In genomic region chr19:23757961-23758553, GRCm38 (mm10) we compare ENCODE assay signal across 8 mouse cellular contexts. TPM values are rescaled to one million over a fixed set of nuclear protein-coding genes. Genes with fewer than 3 reads are reported as not detected.
DNase-seq lines count a peak whose midpoint lies in the region; ATAC-seq and TF ChIP-seq lines count a peak whose summit lies in the region.

No protein-coding gene starts in this region.

- peak; percentile 87 for DNase-seq in CD4-positive helper T cell, adult 2 months (ENCODE audit: low read depth, low spot score)
- DNase-seq in brain, embryonic 14.5 days (ENCODE audit: low read depth): peak; percentile 98
- DNase-seq in liver, adult 2 months (ENCODE audit: extremely low read depth, low read depth, low spot score): peak; percentile 62

- peak overlapping the region; percentile 64 for H3K4me3 ChIP-seq in erythroblast, embryonic 14.5 days (replicated peaks)
- H3K4me3 ChIP-seq in heart, embryonic 11.5 days (ENCODE audit: low read depth, low read length): peak overlapping the region; percentile 80
- peak overlapping the region; percentile 76 for H3K4me3 ChIP-seq in kidney, embryonic 16.5 days (ENCODE audit: low read length)
- peak overlapping the region; percentile 81 for H3K4me3 ChIP-seq in liver, adult 2 months (ENCODE audit: insufficient read depth, low read depth, low read length)
- peak overlapping the region; percentile 34 for H3K4me3 ChIP-seq in myocyte
- H3K4me3 ChIP-seq in stomach, embryonic 15.5 days (replicated peaks): peak overlapping the region; percentile 72

- no peaks in the 10 kb centered on the region for H3K79me2 ChIP-seq in liver, adult 2 months (ENCODE audit: control insufficient read depth, insufficient read depth, low read length)
- H3K79me2 ChIP-seq in myocyte (ENCODE audit: control insufficient read depth, insufficient read depth): no peaks in the 10 kb centered on the region

- 1% methylated on average over 39 of the region's 40 CpGs for WGBS in heart, embryonic 11.5 days (ENCODE audit: insufficient replicate concordance)
- under 1% methylated on average over 40 of the region's 40 CpGs for WGBS in kidney, embryonic 16.5 days
- 2% methylated on average over 40 of the region's 40 CpGs for WGBS in liver, adult 2 months
- WGBS in stomach, embryonic 15.5 days: under 1% methylated on average over 40 of the region's 40 CpGs

- no peaks in the 10 kb centered on the region for H3K36me3 ChIP-seq in erythroblast, embryonic 14.5 days (ENCODE audit: control insufficient read depth)
- H3K36me3 ChIP-seq in heart, embryonic 11.5 days (ENCODE audit: control insufficient read depth, insufficient read depth, low read length): no peaks in the 10 kb centered on the region
- no peaks in the 10 kb centered on the region for H3K36me3 ChIP-seq in kidney, embryonic 16.5 days (ENCODE audit: insufficient read depth, low read length)
- H3K36me3 ChIP-seq in liver, adult 2 months (ENCODE audit: control insufficient read depth, insufficient read depth, low read length): no peaks in the 10 kb centered on the region
- H3K36me3 ChIP-seq in myocyte (ENCODE audit: control insufficient read depth, insufficient read depth): no peaks in the 10 kb centered on the region
- no peaks in the 10 kb centered on the region for H3K36me3 ChIP-seq in stomach, embryonic 15.5 days

- H3K9me3 ChIP-seq in erythroblast, embryonic 14.5 days (ENCODE audit: control insufficient read depth, low read length): peaks cover 2% of the 10 kb centered on the region; the same call in 1 of the 2 replicates
- no peaks in the 10 kb centered on the region for H3K9me3 ChIP-seq in heart, embryonic 11.5 days (replicated peaks; ENCODE audit: control insufficient read depth, low read length)
- H3K9me3 ChIP-seq in kidney, embryonic 16.5 days (ENCODE audit: low read length): no peaks in the 10 kb centered on the region
- no peaks in the 10 kb centered on the region for H3K9me3 ChIP-seq in stomach, embryonic 15.5 days

- no peak for TF ChIP-seq POLR2A in brain, embryonic 14.5 days (IDR thresholded peaks at IDR 0.05; ENCODE audit: borderline replicate concordance, extremely low read depth, insufficient read depth, insufficient read length, poor library complexity, severe bottlenecking)
- no peak for TF ChIP-seq POLR2A in liver, adult 2 months (IDR thresholded peaks at IDR 0.05; ENCODE audit: extremely low read depth, insufficient read depth, low read length)
- no peak for TF ChIP-seq POLR2A in myocyte (IDR thresholded peaks at IDR 0.05; ENCODE audit: insufficient read length, low read depth)

- ATAC-seq in heart, embryonic 11.5 days (replicated peaks; ENCODE audit: insufficient number of reproducible peaks, low FRiP score, low TSS enrichment): peak; percentile 71
- peak; percentile 82 for ATAC-seq in kidney, embryonic 16.5 days (ENCODE audit: low FRiP score, low TSS enrichment)
- peak; percentile 79 for ATAC-seq in stomach, embryonic 15.5 days (ENCODE audit: insufficient read depth, low FRiP score, low read depth)

- peaks cover 11% of the 10 kb centered on the region for H3K4me1 ChIP-seq in erythroblast, embryonic 14.5 days (ENCODE audit: control insufficient read depth)
- H3K4me1 ChIP-seq in heart, embryonic 11.5 days (ENCODE audit: control insufficient read depth, insufficient read depth, low read length): no peaks in the 10 kb centered on the region
- H3K4me1 ChIP-seq in kidney, embryonic 16.5 days (ENCODE audit: insufficient read depth, low read length): peaks cover 9% of the 10 kb centered on the region; the same call in 1 of the 2 replicates
- H3K4me1 ChIP-seq in liver, adult 2 months (ENCODE audit: control insufficient read depth, insufficient read depth, low read length): no peaks in the 10 kb centered on the region
- H3K4me1 ChIP-seq in stomach, embryonic 15.5 days: 0 out of 2 replicates have a peak, but pooled peaks cover 4% of the 10 kb centered on the region

- TF ChIP-seq CTCF in brain, embryonic 14.5 days (IDR thresholded peaks at IDR 0.05; ENCODE audit: borderline replicate concordance, extremely low read depth, insufficient read depth, insufficient read length): peak; percentile 98
- TF ChIP-seq CTCF in liver, adult 2 months (IDR thresholded peaks at IDR 0.05; ENCODE audit: low read depth, low read length): peak; percentile 88

- H3K27ac ChIP-seq in heart, embryonic 11.5 days (ENCODE audit: low read depth, low read length): peak overlapping the region; percentile 57
- peak overlapping the region; percentile 73 for H3K27ac ChIP-seq in kidney, embryonic 16.5 days (ENCODE audit: low read length)
- H3K27ac ChIP-seq in liver, adult 2 months (replicated peaks; ENCODE audit: insufficient read depth, low read depth, low read length): peak overlapping the region; percentile 10; the same call in 1 of the 2 replicates
- peak overlapping the region; percentile 87 for H3K27ac ChIP-seq in stomach, embryonic 15.5 days

- peaks cover 47% of the 10 kb centered on the region for H3K27me3 ChIP-seq in erythroblast, embryonic 14.5 days (ENCODE audit: control insufficient read depth)
- peaks cover 16% of the 10 kb centered on the region for H3K27me3 ChIP-seq in heart, embryonic 11.5 days (ENCODE audit: control insufficient read depth, insufficient read depth, low read length)
- peaks cover 11% of the 10 kb centered on the region for H3K27me3 ChIP-seq in kidney, embryonic 16.5 days (ENCODE audit: insufficient read depth, low read length)
- peaks cover 7% of the 10 kb centered on the region for H3K27me3 ChIP-seq in liver, adult 2 months (ENCODE audit: control insufficient read depth, insufficient read depth, low read length)
- peaks cover 16% of the 10 kb centered on the region for H3K27me3 ChIP-seq in myocyte (ENCODE audit: control insufficient read depth, insufficient read depth, insufficient read length)
- H3K27me3 ChIP-seq in stomach, embryonic 15.5 days (replicated peaks): peaks cover 11% of the 10 kb centered on the region; the same call in 1 of the 2 replicates

- H3ac ChIP-seq in myocyte (ENCODE audit: control insufficient read depth, insufficient read length): peak overlapping the region; percentile 80

- H3K9ac ChIP-seq in heart, embryonic 11.5 days (ENCODE audit: low read depth, low read length): peak overlapping the region; percentile 86
- H3K9ac ChIP-seq in kidney, embryonic 16.5 days (replicated peaks; ENCODE audit: low read length): peak overlapping the region; percentile 78
- H3K9ac ChIP-seq in liver, adult 2 months (ENCODE audit: low read depth, low read length): peak overlapping the region; percentile 88
- H3K9ac ChIP-seq in stomach, embryonic 15.5 days: peak overlapping the region; percentile 80

- H3K4me2 ChIP-seq in heart, embryonic 11.5 days: peak overlapping the region; percentile 93
- peak overlapping the region; percentile 88 for H3K4me2 ChIP-seq in kidney, embryonic 16.5 days (replicated peaks; ENCODE audit: low read depth, low read length)
- peak overlapping the region; percentile 98 for H3K4me2 ChIP-seq in myocyte (ENCODE audit: low read depth)
- peak overlapping the region; percentile 94 for H3K4me2 ChIP-seq in stomach, embryonic 15.5 days

TF ChIP-seq in myocyte, 11 proteins besides CTCF, POLR2A, EP300 and RAD21:
- TF ChIP-seq E2F4 (IDR thresholded peaks at IDR 0.05; ENCODE audit: insufficient read depth) (peak; percentile 50), MYOG (IDR thresholded peaks at IDR 0.05; ENCODE audit: control insufficient read depth in 1 of 3, insufficient read depth in 1 of 3, insufficient read length in 2 of 3, low read depth in 2 of 3) (no peak), TCF12 (IDR thresholded peaks at IDR 0.05; ENCODE audit: insufficient read depth, poor library complexity, severe bottlenecking) (no peak)

RNA-seq across cellular contexts. Expression of gene Apba1, which starts 0.6 kb away (rescaled TPM):
- 25.6 and 53.4 TPM in 2 replicates for polyA plus RNA-seq in brain, embryonic 14.5 days (2012; rRNA removed)
- not detected in 2 replicates for polyA plus RNA-seq in erythroblast, embryonic 14.5 days (2012)
- polyA plus RNA-seq in heart, embryonic 11.5 days (2014; fragmentation: Nextera tagmentation; extraction: Ambion mirVana): 0.28 and 0.40 TPM in 2 replicates
- polyA plus RNA-seq in kidney, embryonic 16.5 days (2015; fragmentation: Nextera tagmentation; extraction: Ambion mirVana): 0.91 and 1.1 TPM in 2 replicates
- total RNA-seq in liver, adult 2 months (2014; rRNA removed): 0.18 and 0.27 TPM in 2 replicates
- polyA plus RNA-seq in liver, adult 2 months (2012; rRNA removed): 0.15 and 0.16 TPM in 2 replicates
- polyA plus RNA-seq in myocyte (2012; fragmentation: generic; extraction: Trizol): 0.13 TPM
- 0.55 and 0.62 TPM in 2 replicates for polyA plus RNA-seq in stomach, embryonic 15.5 days (2015; fragmentation: Nextera tagmentation; extraction: Ambion mirVana)

Comparison
In these comparisons a context has a peak if more than half of its experiments do, and no peak if none do; other contexts are left out.
1. Peak in every context shown above with its lines: DNase-seq, ATAC-seq, H3K4me3 ChIP-seq and H3K27ac ChIP-seq.
2. H3K27ac ChIP-seq: peak in every context shown above with its lines; median percentile 87 in stomach, embryonic 15.5 days; 73 in kidney, embryonic 16.5 days; 57 in heart, embryonic 11.5 days; 10 in liver, adult 2 months.
3. RNA of gene Apba1, which starts 0.6 kb away (polyA plus RNA-seq): 25.6 to 53.4 TPM in brain, embryonic 14.5 days; 0.91 to 1.1 TPM in kidney, embryonic 16.5 days, 0.55 to 0.62 TPM in stomach, embryonic 15.5 days, 0.28 to 0.40 TPM in heart, embryonic 11.5 days, 0.15 to 0.16 TPM in liver, adult 2 months, 0.13 TPM in myocyte (single experiment) and not detected in erythroblast, embryonic 14.5 days; every median in the first group is over 10 times any median in the second.